Mouse (Mus musculus): ENCODE results near the gene Pax2. TPM values are rescaled to one million over a fixed set of nuclear protein-coding genes. Genes with fewer than 3 reads are reported as not detected.
"Not testable (repeated sequence)": the region's sequence is repeated elsewhere in the genome, so short reads cannot be mapped to it uniquely, and the experiment has no call there.

The Pax2 gene
- polyA plus RNA-seq, 1 experiment from 2014 or later, result 11.9 TPM

DNA sequence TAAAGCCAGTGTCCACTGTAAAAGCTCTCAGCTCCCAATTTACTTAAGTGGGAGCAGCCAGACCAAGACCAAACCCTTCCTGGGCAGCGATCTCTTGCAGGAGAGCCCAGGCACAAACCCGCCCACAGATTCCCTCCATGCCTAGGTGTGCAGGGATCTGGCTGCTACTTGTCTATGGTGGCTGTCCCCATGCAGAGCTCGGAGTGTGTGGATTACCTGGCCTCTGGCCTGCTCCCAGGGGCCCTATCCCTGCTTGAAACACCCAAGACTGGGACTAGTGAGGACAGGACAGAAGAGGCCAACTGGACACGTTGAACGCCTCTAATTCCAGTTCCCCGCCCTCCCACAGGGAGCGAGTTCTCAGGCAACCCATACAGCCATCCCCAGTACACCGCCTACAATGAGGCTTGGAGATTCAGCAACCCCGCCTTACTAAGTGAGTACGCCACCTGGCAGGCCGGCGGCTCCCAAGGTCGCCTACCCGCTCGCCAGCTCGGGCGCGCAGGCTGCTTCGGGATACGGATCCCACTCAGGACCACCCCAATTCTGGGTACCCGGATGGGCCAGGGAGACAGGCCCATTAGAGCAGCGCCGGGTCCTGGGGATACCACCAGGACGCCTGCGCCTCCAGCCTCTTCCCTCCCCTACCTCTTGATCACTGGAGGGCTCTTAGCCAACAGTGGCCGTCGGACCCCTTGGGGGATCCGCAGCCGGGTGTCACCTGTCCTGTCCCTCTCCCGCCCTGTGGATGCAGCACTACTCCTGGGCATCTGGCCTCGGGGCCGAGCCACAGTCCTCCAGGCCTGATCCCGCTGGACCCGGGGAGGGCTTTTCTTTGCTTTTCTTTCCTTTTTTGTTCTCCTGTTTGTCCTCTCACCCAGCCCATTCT, 79.4 kb downstream of the Pax2 start:
- Histone ChIP-seq H3K9ac (ENCODE audit: low read depth, low read length) (peak overlapping the region; percentile 54), H3K36me3 (ENCODE audit: control insufficient read depth, insufficient read depth, low read length) (no peaks in the 10 kb centered on the region), H3K27me3 (replicated peaks; ENCODE audit: control insufficient read depth, insufficient read depth, low read length) (peaks cover 51% of the 10 kb centered on the region), H3K4me3 (ENCODE audit: low read length) (peak overlapping the region; percentile 46), H3K27ac (ENCODE audit: low read depth, low read length) (peak overlapping the region; percentile 66; the same call in 1 of the 2 replicates), H3K4me1 (ENCODE audit: control insufficient read depth, insufficient read depth, low read depth, low read length) (peaks cover 26% of the 10 kb centered on the region), H3K4me2 (ENCODE audit: low read length) (peak overlapping the region; percentile 75), H3K9me3 (ENCODE audit: control insufficient read depth, low read length) (no peaks in the 10 kb centered on the region)
- no peak for ATAC-seq
- 8% methylated on average over 32 of the region's 34 CpGs for WGBS

DNA sequence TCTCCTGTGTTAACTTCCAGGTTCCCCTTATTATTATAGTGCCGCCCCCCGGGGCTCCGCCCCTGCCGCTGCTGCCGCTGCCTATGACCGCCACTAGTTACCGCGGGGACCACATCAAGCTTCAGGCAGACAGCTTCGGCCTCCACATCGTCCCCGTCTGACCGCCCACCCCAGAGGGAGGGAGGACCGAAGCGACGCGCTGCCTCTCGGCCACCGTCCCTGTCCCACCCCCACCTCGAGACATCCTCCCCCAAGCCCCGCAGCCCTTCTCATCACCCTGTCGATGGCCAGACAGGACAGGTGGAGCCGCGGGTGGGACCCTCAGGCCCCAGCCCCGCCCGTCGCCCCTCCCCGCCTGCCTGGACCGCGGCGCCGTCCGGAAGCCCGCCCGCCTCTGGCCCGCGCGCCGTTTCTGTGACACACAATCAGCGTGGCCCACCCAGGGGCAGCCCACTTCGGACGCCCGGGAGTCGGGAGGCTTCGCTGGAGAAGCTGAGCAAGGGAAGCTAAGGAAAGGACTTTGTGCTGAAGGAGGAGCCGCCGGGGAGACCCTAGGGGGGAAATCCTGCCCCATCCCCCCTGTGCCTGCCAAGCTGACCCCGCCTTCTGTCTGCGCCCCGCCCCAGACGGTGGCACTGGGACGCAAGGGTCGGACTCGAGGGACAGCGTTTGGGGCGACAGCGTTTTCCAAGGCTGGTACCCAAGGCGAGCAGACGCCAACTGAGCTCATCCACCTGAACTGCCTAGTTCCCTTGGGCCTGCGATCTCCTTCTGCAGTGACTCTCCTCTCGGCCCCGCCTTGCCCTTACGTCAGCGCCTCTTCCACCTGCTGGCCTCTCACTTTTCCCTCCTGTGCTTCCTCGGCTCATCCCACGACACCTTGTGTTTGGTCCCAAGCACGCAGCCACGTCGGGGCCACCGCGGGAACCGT, 80.4 kb downstream of the Pax2 start:
- Histone ChIP-seq H3K9ac (ENCODE audit: low read depth, low read length) (peak overlapping the region; percentile 54), H3K36me3 (ENCODE audit: control insufficient read depth, insufficient read depth, low read length) (no peaks in the 10 kb centered on the region), H3K4me1 (ENCODE audit: control insufficient read depth, insufficient read depth, low read depth, low read length) (peaks cover 26% of the 10 kb centered on the region), H3K9me3 (ENCODE audit: control insufficient read depth, low read length) (no peaks in the 10 kb centered on the region), H3K4me2 (ENCODE audit: low read length) (peak overlapping the region; percentile 75), H3K27ac (ENCODE audit: low read depth, low read length) (peak overlapping the region; percentile 66; the same call in 1 of the 2 replicates), H3K27me3 (replicated peaks; ENCODE audit: control insufficient read depth, insufficient read depth, low read length) (peaks cover 51% of the 10 kb centered on the region), H3K4me3 (ENCODE audit: low read length) (peak overlapping the region; percentile 46)
- WGBS, result under 1% methylated on average over 71 of the region's 71 CpGs
- peak; percentile 8; the same call in 1 of the 2 replicates for ATAC-seq

DNA sequence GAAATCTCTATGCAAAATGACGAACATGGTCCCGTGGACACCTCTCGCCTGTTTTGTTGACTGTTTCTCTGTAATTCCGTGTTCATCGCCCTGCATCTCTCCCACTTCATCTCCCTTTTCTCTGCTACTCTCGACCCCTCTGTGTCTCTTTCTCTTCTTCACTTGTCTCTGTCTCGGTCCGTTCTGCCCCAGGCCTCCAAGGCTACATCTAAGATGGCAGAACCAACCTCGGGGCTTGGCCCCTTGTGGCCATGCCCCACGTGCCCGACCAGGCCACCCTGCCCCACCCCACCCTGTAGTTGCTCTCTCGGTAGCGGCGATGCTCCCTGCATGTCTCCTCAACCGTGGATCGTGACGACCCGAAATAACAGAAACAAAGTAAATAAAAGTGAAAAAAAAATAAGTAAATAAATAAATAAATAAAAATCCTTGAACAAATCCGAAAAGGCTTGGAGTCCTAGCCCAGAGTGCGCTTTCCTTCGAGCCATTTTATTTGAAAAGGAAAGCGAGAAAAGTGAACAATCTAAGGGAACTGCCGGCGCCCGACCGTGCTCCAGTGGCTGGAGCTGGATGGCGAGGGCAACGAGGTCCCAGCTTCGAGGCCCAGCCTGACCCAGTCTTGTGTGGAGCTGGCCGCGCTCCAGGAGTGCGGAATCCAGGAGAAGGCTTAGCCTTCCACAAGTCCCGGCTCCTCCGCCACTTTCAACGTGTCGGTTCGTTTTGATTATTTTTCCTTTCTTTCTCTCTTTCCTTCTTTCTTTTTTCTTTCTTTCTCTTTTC, 81.8 kb downstream of the Pax2 start:
- WGBS, result 5% methylated on average over 37 of the region's 37 CpGs
- no peaks in the 10 kb centered on the region for H3K9me3 ChIP-seq (ENCODE audit: control insufficient read depth, low read length)
- peak overlapping the region; percentile 27 for H3K4me2 ChIP-seq (ENCODE audit: low read length)
- H3K36me3 ChIP-seq (ENCODE audit: control insufficient read depth, insufficient read depth, low read length), result no peaks in the 10 kb centered on the region
- peaks cover 26% of the 10 kb centered on the region for H3K4me1 ChIP-seq (ENCODE audit: control insufficient read depth, insufficient read depth, low read depth, low read length)
- no peak overlapping the region for H3K27ac ChIP-seq (ENCODE audit: low read depth, low read length)
- no peak overlapping the region; the same call in 1 of the 2 replicates for H3K4me3 ChIP-seq (ENCODE audit: low read length)
- H3K27me3 ChIP-seq (replicated peaks; ENCODE audit: control insufficient read depth, insufficient read depth, low read length), result peaks cover 46% of the 10 kb centered on the region
- no peak for ATAC-seq
- H3K9ac ChIP-seq (ENCODE audit: low read depth, low read length), result no peak overlapping the region

DNA sequence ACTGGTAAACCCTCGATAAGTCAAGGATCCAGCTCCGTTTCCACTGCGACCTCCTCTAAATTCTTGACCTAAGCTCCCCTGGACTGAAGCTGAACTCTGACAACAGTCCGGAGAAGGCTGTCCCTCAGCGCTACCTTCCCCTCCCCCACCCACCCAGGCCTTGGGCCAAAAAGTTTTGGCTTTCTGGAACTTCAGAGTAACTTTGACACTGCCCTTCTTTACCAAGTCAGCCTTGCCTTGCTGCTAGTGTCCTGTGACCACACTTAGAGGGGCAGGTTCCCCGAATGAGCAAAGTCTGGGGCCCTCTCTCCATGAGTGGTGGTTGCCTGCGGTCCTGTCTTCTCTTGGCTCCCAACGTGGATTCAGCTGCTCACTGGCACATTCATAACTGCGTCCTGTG, 82.5 kb downstream of the Pax2 start:
- ATAC-seq, result no peak
- no peaks in the 10 kb centered on the region for H3K36me3 ChIP-seq (ENCODE audit: control insufficient read depth, insufficient read depth, low read length)
- no peak overlapping the region for H3K9ac ChIP-seq (ENCODE audit: low read depth, low read length)
- H3K27me3 ChIP-seq (replicated peaks; ENCODE audit: control insufficient read depth, insufficient read depth, low read length), result peaks cover 46% of the 10 kb centered on the region
- 13% methylated on average over 9 of the region's 9 CpGs for WGBS
- H3K4me1 ChIP-seq (ENCODE audit: control insufficient read depth, insufficient read depth, low read depth, low read length), result peaks cover 25% of the 10 kb centered on the region
- H3K4me3 ChIP-seq (ENCODE audit: low read length), result no peak overlapping the region
- no peaks in the 10 kb centered on the region for H3K9me3 ChIP-seq (ENCODE audit: control insufficient read depth, low read length)
- no peak overlapping the region for H3K27ac ChIP-seq (ENCODE audit: low read depth, low read length)
- no peak overlapping the region for H3K4me2 ChIP-seq (ENCODE audit: low read length)

DNA sequence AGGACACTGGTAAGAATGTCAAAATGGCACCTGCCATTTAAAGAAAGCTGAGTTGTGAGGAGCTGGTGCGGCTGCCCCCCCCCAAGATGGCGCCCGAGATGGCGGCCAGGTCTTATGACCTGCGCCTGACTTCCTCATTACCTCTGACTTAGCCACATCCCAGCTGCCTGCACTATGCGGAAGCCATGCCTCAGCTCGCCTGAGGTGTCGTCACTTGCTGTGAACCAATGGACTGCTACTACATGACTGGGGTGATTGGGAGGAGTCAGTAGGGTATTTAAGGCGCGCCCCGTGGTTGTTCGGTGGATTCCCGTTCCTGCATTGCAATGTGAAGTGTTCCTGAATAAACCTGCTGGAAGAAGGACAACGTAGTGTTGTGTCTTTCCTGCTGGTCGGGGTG, 86.8 kb downstream of the Pax2 start:
- not testable (repeated sequence) for ATAC-seq; H3K4me1 ChIP-seq (ENCODE audit: control insufficient read depth, insufficient read depth, low read depth, low read length); H3K27ac ChIP-seq (ENCODE audit: low read depth, low read length); H3K9me3 ChIP-seq (ENCODE audit: control insufficient read depth, low read length); H3K4me2 ChIP-seq (ENCODE audit: low read length); H3K9ac ChIP-seq (ENCODE audit: low read depth, low read length); H3K4me3 ChIP-seq (ENCODE audit: low read length); H3K36me3 ChIP-seq (ENCODE audit: control insufficient read depth, insufficient read depth, low read length)
- peaks cover 20% of the 10 kb centered on the region for H3K27me3 ChIP-seq (replicated peaks; ENCODE audit: control insufficient read depth, insufficient read depth, low read length)
- WGBS, result 95% methylated on average over 15 of the region's 15 CpGs

DNA sequence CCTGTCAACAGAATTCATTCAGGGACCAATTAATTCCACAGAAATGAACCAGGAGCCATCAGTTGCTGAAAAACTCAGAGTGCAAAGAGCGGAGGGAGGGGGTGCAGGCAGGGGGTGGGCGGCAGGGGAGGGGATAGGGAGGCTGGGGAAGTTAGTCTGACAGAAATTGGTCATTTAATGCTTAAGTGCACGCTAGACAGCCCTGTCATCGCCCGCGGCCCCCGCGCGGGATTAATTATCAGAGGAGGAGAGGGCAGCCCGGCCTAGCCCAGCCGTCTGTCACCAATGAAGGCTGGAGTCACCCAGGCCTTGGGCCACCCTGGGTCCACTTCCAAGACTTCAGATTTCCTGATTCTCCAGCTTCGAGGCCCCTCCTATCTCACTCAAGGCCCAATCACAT, 93.6 kb downstream of the Pax2 start:
- no peak overlapping the region for H3K4me2 ChIP-seq (ENCODE audit: low read length)
- no peak overlapping the region for H3K4me3 ChIP-seq (ENCODE audit: low read length)
- H3K36me3 ChIP-seq (ENCODE audit: control insufficient read depth, insufficient read depth, low read length), result no peaks in the 10 kb centered on the region
- no peak overlapping the region for H3K27ac ChIP-seq (ENCODE audit: low read depth, low read length)
- H3K4me1 ChIP-seq (ENCODE audit: control insufficient read depth, insufficient read depth, low read depth, low read length), result no peaks in the 10 kb centered on the region
- 78% methylated on average over 10 of the region's 12 CpGs for WGBS
- H3K27me3 ChIP-seq (replicated peaks; ENCODE audit: control insufficient read depth, insufficient read depth, low read length), result no peaks in the 10 kb centered on the region
- ATAC-seq, result no peak
- no peaks in the 10 kb centered on the region for H3K9me3 ChIP-seq (ENCODE audit: control insufficient read depth, low read length)
- no peak overlapping the region for H3K9ac ChIP-seq (ENCODE audit: low read depth, low read length)

DNA sequence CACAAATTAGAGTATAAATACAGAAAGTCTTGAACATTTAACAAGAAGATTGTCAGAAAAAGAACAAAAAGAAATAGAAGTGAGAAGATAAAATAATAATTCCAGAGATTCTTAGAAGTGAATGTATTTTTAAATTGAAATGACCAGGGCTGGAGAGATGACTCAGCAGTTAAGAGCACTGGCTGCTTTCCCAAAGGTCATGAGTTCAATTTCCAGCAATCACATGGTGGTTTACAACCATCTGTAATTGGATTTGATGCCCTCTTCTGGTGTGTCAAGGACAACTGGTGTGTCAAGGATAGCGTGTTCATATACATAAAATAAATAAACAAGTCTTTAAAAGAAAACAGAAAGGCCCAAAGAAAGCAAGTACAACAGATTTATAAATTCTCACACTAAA, 102.8 kb downstream of the Pax2 start:
- Histone ChIP-seq H3K36me3 (ENCODE audit: control insufficient read depth, insufficient read depth, low read length) (no peaks in the 10 kb centered on the region), H3K9ac (ENCODE audit: low read depth, low read length) (no peak overlapping the region), H3K4me3 (ENCODE audit: low read length) (no peak overlapping the region), H3K4me2 (ENCODE audit: low read length) (no peak overlapping the region), H3K27ac (ENCODE audit: low read depth, low read length) (no peak overlapping the region), H3K4me1 (ENCODE audit: control insufficient read depth, insufficient read depth, low read depth, low read length) (no peaks in the 10 kb centered on the region), H3K9me3 (ENCODE audit: control insufficient read depth, low read length) (no peaks in the 10 kb centered on the region), H3K27me3 (replicated peaks; ENCODE audit: control insufficient read depth, insufficient read depth, low read length) (no peaks in the 10 kb centered on the region)
- no peak for ATAC-seq
- 92% methylated on average over 1 of the region's 1 CpGs for WGBS

DNA sequence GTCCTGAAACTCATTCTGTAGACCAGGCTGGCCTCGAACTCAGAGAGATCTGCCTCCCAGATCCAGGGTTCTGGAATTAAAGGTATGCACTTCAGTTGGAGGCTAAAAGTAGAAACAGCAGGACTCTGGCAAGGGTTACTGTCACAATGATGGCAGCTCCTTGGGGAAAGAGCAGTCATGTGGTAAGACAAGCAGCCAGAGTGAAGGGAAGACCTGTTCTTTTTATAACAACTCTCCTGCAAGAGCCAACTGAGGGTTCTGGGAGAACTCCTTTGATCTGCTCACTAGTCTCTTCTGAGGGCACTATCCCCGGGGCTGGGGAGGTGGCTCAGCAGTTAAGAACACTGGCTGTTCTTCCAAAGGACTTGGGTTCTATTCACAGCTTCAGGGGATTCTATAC, 112.9 kb downstream of the Pax2 start:
- Histone ChIP-seq H3K9me3 (ENCODE audit: control insufficient read depth, low read length) (no peaks in the 10 kb centered on the region), H3K27me3 (replicated peaks; ENCODE audit: control insufficient read depth, insufficient read depth, low read length) (no peaks in the 10 kb centered on the region), H3K9ac (ENCODE audit: low read depth, low read length) (no peak overlapping the region), H3K4me3 (ENCODE audit: low read length) (no peak overlapping the region), H3K27ac (ENCODE audit: low read depth, low read length) (no peak overlapping the region), H3K4me1 (ENCODE audit: control insufficient read depth, insufficient read depth, low read depth, low read length) (no peaks in the 10 kb centered on the region), H3K4me2 (ENCODE audit: low read length) (no peak overlapping the region), H3K36me3 (ENCODE audit: control insufficient read depth, insufficient read depth, low read length) (no peaks in the 10 kb centered on the region)
- 68% methylated on average over 2 of the region's 2 CpGs for WGBS
- ATAC-seq, result no peak

Data from hindbrain, embryonic 16.5 days (tissue).